8 mouse cellular contexts compared by ENCODE assay signal in genomic region chr9:77655935-77656288, GRCm38 (mm10). TPM values are rescaled to one million over a fixed set of nuclear protein-coding genes. Genes with fewer than 3 reads are reported as not detected.
DNase-seq lines count a peak whose midpoint lies in the region; ATAC-seq and TF ChIP-seq lines count a peak whose summit lies in the region.

No protein-coding gene starts in this region.

- TF ChIP-seq CTCF in Patski (IDR thresholded peaks at IDR 0.05): peak; percentile 68
- TF ChIP-seq CTCF in cortical plate, adult 2 months (IDR thresholded peaks at IDR 0.05; ENCODE audit: extremely low read depth, insufficient read depth, low read length): peak; percentile 51; the same call in 1 of the 2 replicates

- POLR2A ChIA-PET in Patski (lab: Charles Lee): interaction anchor here (0.6 kb wide), 1 partner anchor 45 kb away, joined by 9 read pairs; no protein-coding TSS in a partner anchor

- peak overlapping the region; percentile 74 for H3K4me3 ChIP-seq in cortical plate, adult 2 months (ENCODE audit: insufficient read depth, low read length)
- peak overlapping the region; percentile 75 for H3K4me3 ChIP-seq in heart, embryonic 10.5 days
- H3K4me3 ChIP-seq in liver, embryonic 12.5 days: peak overlapping the region; percentile 58
- H3K4me3 ChIP-seq in myocyte: peak overlapping the region; percentile 14

- peaks cover 3% of the 10 kb centered on the region; the same call in 1 of the 2 replicates for H3K36me3 ChIP-seq in heart, embryonic 10.5 days
- H3K36me3 ChIP-seq in liver, embryonic 12.5 days: no peaks in the 10 kb centered on the region
- H3K36me3 ChIP-seq in myocyte (ENCODE audit: control insufficient read depth, insufficient read depth): peaks cover 5% of the 10 kb centered on the region

- H3K9me3 ChIP-seq in heart, embryonic 10.5 days: no peaks in the 10 kb centered on the region
- H3K9me3 ChIP-seq in liver, embryonic 12.5 days (replicated peaks): no peaks in the 10 kb centered on the region

- ATAC-seq in Patski: peak; percentile 83
- no peak for ATAC-seq in liver, embryonic 12.5 days

- H3K27me3 ChIP-seq in Patski (no peaks in the 10 kb centered on the region), myocyte (ENCODE audit: control insufficient read depth, insufficient read depth, insufficient read length) (no peaks in the 10 kb centered on the region)
- H3K27me3 ChIP-seq in heart, embryonic 10.5 days (ENCODE audit: insufficient read depth, poor library complexity, severe bottlenecking): 0 out of 2 replicates have a peak, but pooled peaks cover 3% of the 10 kb centered on the region
- H3K27me3 ChIP-seq in liver, embryonic 12.5 days (replicated peaks): peaks cover 15% of the 10 kb centered on the region

- no peaks in the 10 kb centered on the region for H3K4me1 ChIP-seq in cortical plate, adult 2 months (ENCODE audit: control insufficient read depth, insufficient read depth, low read length)
- H3K4me1 ChIP-seq in heart, embryonic 10.5 days: peaks cover 7% of the 10 kb centered on the region
- peaks cover 11% of the 10 kb centered on the region for H3K4me1 ChIP-seq in liver, embryonic 12.5 days

- peak overlapping the region; percentile 18 for H3ac ChIP-seq in myocyte (ENCODE audit: control insufficient read depth, insufficient read length)

- no peak overlapping the region for H3K9ac ChIP-seq in liver, embryonic 12.5 days

- no peak for TF ChIP-seq POLR2A in cortical plate, adult 2 months (IDR thresholded peaks at IDR 0.05; ENCODE audit: extremely low read depth, insufficient read depth, low read length)
- TF ChIP-seq POLR2A in myocyte (IDR thresholded peaks at IDR 0.05; ENCODE audit: insufficient read length, low read depth): no peak

- no peaks in the 10 kb centered on the region for H3K79me2 ChIP-seq in myocyte (ENCODE audit: control insufficient read depth, insufficient read depth)

- 4% methylated on average over 7 of the region's 7 CpGs for WGBS in heart, embryonic 10.5 days
- WGBS in liver, embryonic 12.5 days (ENCODE audit: insufficient replicate concordance): 2% methylated on average over 7 of the region's 7 CpGs

- peak overlapping the region; percentile 95 for H3K4me2 ChIP-seq in liver, embryonic 12.5 days
- H3K4me2 ChIP-seq in myocyte (ENCODE audit: low read depth): peak overlapping the region; percentile 83

- CTCF ChIA-PET in Patski (lab: Charles Lee): interaction anchor here (0.8 to 1.7 kb wide), 6 partner anchors 18 to 133 kb away, joined by 3 to 7 read pairs (median 4); no protein-coding TSS in a partner anchor

- H3K27ac ChIP-seq in cortical plate, adult 2 months (ENCODE audit: insufficient read depth, low read length): no peak overlapping the region
- no peak overlapping the region for H3K27ac ChIP-seq in heart, embryonic 10.5 days
- no peak overlapping the region for H3K27ac ChIP-seq in liver, embryonic 12.5 days

- peak; percentile 18 for DNase-seq in 3134 (ENCODE audit: extremely low read depth, insufficient read length, low spot score)
- peak; percentile 30 for DNase-seq in Patski (ENCODE audit: low read depth, low spot score)
- DNase-seq in heart, embryonic 10.5 days (ENCODE audit: low spot score): no peak
- peak; percentile 68 for DNase-seq in kidney, postnatal 10 days
- DNase-seq in telencephalon, adult 2 months (ENCODE audit: low read depth, low spot score): peak; percentile 80

- in situ Hi-C loops in Patski (cut with MboI; ENCODE audit: low pct_unique_long_range_greater_than_20kb): no loop called here

TF ChIP-seq in myocyte, 11 proteins besides CTCF, POLR2A, EP300 and RAD21:
- no peak for TF ChIP-seq TCF12 (IDR thresholded peaks at IDR 0.05; ENCODE audit: insufficient read depth, poor library complexity, severe bottlenecking)
- TF ChIP-seq REST (IDR thresholded peaks at IDR 0.05; ENCODE audit: insufficient read depth, insufficient read length): no peak
- no peak for TF ChIP-seq E2F4 (IDR thresholded peaks at IDR 0.05; ENCODE audit: insufficient read depth)
- no peak for TF ChIP-seq CEBPB (IDR thresholded peaks at IDR 0.05; ENCODE audit: insufficient read depth, poor library complexity, severe bottlenecking)
- no peak for TF ChIP-seq SRF (IDR thresholded peaks at IDR 0.05; ENCODE audit: control insufficient read depth, insufficient read length, low read depth)
- no peak for TF ChIP-seq MYOD1 (IDR thresholded peaks at IDR 0.05; ENCODE audit: control insufficient read depth in 1 of 3, insufficient read length in 2 of 3, low read depth in 2 of 3)
- TF ChIP-seq MAX (IDR thresholded peaks at IDR 0.05; ENCODE audit: low read depth): no peak
- TF ChIP-seq POLR2AphosphoS2 (IDR thresholded peaks at IDR 0.05; ENCODE audit: insufficient read length, low read depth): no peak
- TF ChIP-seq MYOG (IDR thresholded peaks at IDR 0.05; ENCODE audit: control insufficient read depth in 1 of 3, insufficient read depth in 1 of 3, insufficient read length in 2 of 3, low read depth in 2 of 3): no peak
- TF ChIP-seq TCF3 (IDR thresholded peaks at IDR 0.05; ENCODE audit: insufficient read length, low read depth): no peak
- TF ChIP-seq USF1 (IDR thresholded peaks at IDR 0.05; ENCODE audit: low read depth): no peak
TF ChIP-seq in myocyte: peak in this region for 0.

RNA-seq across cellular contexts. Expression of gene Klhl31, which starts 19.6 kb away (rescaled TPM):
- polyA plus RNA-seq in Patski (2021): 0.10 TPM
- 0.06 and 0.09 TPM in 2 replicates for polyA plus RNA-seq in cortical plate, adult 2 months (2012; rRNA removed)
- 35.8 and 68.3 TPM in 2 replicates for polyA plus RNA-seq in heart, embryonic 10.5 days (2016; fragmentation: Nextera tagmentation; extraction: Ambion mirVana)
- polyA plus RNA-seq in liver, embryonic 12.5 days (2016; fragmentation: Nextera tagmentation; extraction: Ambion mirVana): 0.08 and 0.29 TPM in 2 replicates
- polyA plus RNA-seq in myocyte (2012; fragmentation: generic; extraction: Trizol): 7.4 TPM

Comparison
In these comparisons a context has a peak if more than half of its experiments do, and no peak if none do; other contexts are left out.
1. H3K4me3 ChIP-seq: peak in every context shown above with its lines; median percentile 75 in heart, embryonic 10.5 days; 74 in cortical plate, adult 2 months; 58 in liver, embryonic 12.5 days; 14 in myocyte.